Mouse (Mus musculus) forebrain, embryonic 11.5 days (tissue): ENCODE measurements around the gene Pecam1. TPM values are rescaled to one million over a fixed set of nuclear protein-coding genes. Genes with fewer than 3 reads are reported as not detected.
"Not testable (repeated sequence)": the region's sequence is repeated elsewhere in the genome, so short reads cannot be mapped to it uniquely, and the experiment has no call there.

Experiments
- ATAC-seq: fragments of 200-750 bp; cut with Nextera tagmentation; replicated peaks from 2 replicates; pipeline ENCODE4 v1.8.0; 2017; ENCODE audit warnings: moderate TSS enrichment; ENCODE audit not compliant: low FRiP score
- DNase-seq: peaks from one replicate; pipeline ENCODE4 v3.0.0-alpha.2; 2017; ENCODE audit warnings: low spot score
- H3K27ac ChIP-seq: fragments of 300-500 bp; sonication (generic); 2 replicates; pipeline ENCODE4 v1.5.1; 2014; ENCODE audit warnings: low read depth, low read length
- H3K27me3 ChIP-seq: fragments of 300-500 bp; sonication (generic); 2 replicates; pipeline ENCODE4 v1.6.1; 2014; ENCODE audit warnings: mild to moderate bottlenecking, low read length, mixed read lengths; ENCODE audit not compliant: control insufficient read depth, insufficient read depth
- H3K36me3 ChIP-seq: fragments of 300-500 bp; sonication (generic); 2 replicates; pipeline ENCODE4 v1.6.1; 2014; ENCODE audit warnings: mild to moderate bottlenecking, low read length, moderate library complexity, mixed read lengths; ENCODE audit not compliant: control insufficient read depth, insufficient read depth
- H3K4me1 ChIP-seq: fragments of 300-500 bp; sonication (generic); replicated peaks from 2 replicates; pipeline ENCODE4 v1.6.1; 2014; ENCODE audit warnings: low read length, mixed read lengths; ENCODE audit not compliant: control insufficient read depth, insufficient read depth
- H3K4me2 ChIP-seq: fragments of 300-500 bp; sonication (generic); 2 replicates; pipeline ENCODE4 v1.6.1; 2014; ENCODE audit warnings: low read depth, mild to moderate bottlenecking, low read length, moderate library complexity, mixed read lengths; ENCODE audit not compliant: severe bottlenecking
- H3K4me3 ChIP-seq: fragments of 300-500 bp; sonication (generic); 2 replicates; pipeline ENCODE4 v1.5.1; 2014; ENCODE audit warnings: low read depth, low read length
- H3K9ac ChIP-seq: fragments of 300-500 bp; sonication (generic); 2 replicates; pipeline ENCODE4 v1.6.1; 2014; ENCODE audit warnings: low read length
- H3K9me3 ChIP-seq: fragments of 300-500 bp; sonication (generic); 2 replicates; pipeline ENCODE4 v1.6.1; 2016; ENCODE audit warnings: low read length, mixed read lengths; ENCODE audit not compliant: control insufficient read depth
- WGBS: fragments of 180-500 bp; shearing (Covaris S2); extraction: QIAGEN DNeasy Blood & Tissue Kit; methylation state at CpG from one replicate; pipeline ENCODE4 v1.1.7; 2014; 5-methylcytosine and 5-hydroxymethylcytosine counted together
- polyA plus RNA-seq: library from polyadenylated mRNA; unstranded; fragments of >200 nt; fragmentation: Nextera tagmentation; extraction: Ambion mirVana; gene quantifications from 2 replicates; pipeline ENCODE4 v1.2.1, GENCODE M21; 2014

Gene Pecam1
- polyA plus RNA-seq, 1 experiment from 2014 or later = 18.8 TPM

DNA sequence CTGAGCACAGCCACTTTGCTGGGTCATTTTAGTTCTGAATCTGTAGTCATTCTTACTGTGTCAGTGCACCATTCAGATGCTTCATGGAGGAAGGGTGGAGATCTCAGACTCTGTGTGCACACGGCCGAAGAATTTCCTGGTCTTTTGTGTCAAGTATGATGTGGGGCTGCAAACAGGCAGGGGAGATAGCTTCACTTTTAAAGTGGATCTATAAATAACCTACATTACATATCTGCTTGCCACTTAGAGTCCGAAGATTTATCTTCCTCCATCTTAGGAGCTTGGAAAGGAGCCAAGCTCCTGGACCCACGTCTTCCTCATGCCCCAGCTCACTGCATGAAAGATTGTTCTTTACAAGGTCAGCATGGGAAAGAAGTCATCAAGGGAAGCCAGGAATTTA lies 19.7 kb downstream of the Pecam1 start:
- H3K9ac ChIP-seq = no peak overlapping the region
- H3K4me1 ChIP-seq = no peaks in the 10 kb centered on the region
- H3K27me3 ChIP-seq = no peaks in the 10 kb centered on the region
- no peaks in the 10 kb centered on the region; the same call in 1 of the 2 replicates for H3K9me3 ChIP-seq
- DNase-seq (no peak), ATAC-seq (no peak)
- H3K4me3 ChIP-seq = no peak overlapping the region
- no peak overlapping the region for H3K27ac ChIP-seq
- 91% methylated on average over 4 of the region's 4 CpGs for WGBS
- H3K36me3 ChIP-seq = no peaks in the 10 kb centered on the region
- no peak overlapping the region for H3K4me2 ChIP-seq

DNA sequence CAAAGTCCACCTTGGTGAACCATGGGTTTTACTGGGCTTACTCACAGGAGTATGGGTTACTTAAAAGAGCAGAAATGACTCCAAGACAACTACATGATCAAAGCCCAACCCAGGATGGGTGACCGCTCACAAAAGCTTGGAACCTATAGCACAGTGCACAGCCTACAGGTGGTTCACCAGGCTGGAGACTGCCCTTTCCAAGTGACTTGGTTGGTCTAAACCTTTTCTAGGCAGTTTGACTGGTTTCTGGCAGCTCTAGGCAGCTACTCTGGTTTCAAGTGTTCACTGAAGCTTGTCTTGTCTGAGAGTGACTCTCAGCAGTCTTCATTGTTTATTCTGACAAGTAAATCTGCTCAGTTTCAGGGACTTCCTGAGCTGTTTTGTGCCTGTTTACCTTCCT lies 20.8 kb downstream of the Pecam1 start:
- Histone ChIP-seq H3K4me3 (no peak overlapping the region), H3K4me2 (no peak overlapping the region), H3K4me1 (no peaks in the 10 kb centered on the region), H3K36me3 (no peaks in the 10 kb centered on the region), H3K9ac (no peak overlapping the region), H3K27ac (no peak overlapping the region), H3K27me3 (no peaks in the 10 kb centered on the region), H3K9me3 (no peaks in the 10 kb centered on the region; the same call in 1 of the 2 replicates)
- WGBS = 97% methylated on average over 1 of the region's 1 CpGs
- no peak for DNase-seq
- no peak for ATAC-seq

DNA sequence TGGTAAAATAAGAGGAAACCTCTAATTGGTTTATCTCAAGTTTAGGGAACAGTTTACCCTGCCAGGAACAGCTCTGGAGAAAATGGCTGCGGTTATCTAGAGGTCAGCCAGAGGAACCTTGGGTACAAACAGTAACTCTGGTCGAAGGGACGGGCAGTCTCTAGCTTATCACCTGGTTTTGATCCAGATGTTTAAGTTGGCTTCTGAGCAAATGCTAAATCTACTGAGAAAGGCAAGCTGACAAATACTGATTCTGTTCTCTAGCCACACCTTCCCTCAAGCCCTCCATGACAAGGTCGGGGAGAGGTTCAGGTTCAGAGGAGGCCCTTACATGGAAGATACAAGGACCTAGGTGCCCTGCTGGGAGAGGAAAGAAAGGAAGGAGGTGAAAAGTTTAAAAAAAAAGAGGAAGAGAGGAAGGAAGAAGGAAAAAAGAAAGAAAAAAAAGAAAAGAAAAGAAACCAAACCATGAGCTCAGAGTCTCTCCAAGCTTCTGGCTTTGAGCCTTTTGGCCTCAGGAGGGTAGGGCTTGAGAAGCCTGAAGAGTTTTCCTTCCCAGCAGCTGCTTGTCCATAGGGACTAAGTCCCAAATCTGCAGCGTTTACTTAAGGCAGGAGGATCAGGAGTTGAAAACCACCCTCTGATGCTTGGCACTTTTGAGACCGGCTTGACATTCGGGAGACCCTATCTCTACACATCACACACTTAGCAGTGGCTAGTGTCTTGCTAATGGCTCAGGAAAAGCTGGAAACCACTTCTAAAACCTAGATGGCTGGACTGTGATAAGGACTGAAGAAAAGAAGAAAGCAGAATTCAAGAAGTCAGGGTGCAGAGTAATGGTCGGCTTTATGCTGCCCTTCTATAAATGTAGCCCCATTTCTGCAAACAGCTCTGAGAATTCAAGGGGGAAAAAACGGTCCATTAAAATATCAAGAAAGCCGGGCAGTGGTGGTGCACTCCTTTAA lies 21.7 kb downstream of the Pecam1 start:
- H3K27me3 ChIP-seq = no peaks in the 10 kb centered on the region
- H3K27ac ChIP-seq = no peak overlapping the region
- no peak for ATAC-seq
- no peak overlapping the region for H3K9ac ChIP-seq
- H3K4me1 ChIP-seq = no peaks in the 10 kb centered on the region
- no peak for DNase-seq
- H3K36me3 ChIP-seq = no peaks in the 10 kb centered on the region
- WGBS = 82% methylated on average over 10 of the region's 10 CpGs
- H3K4me2 ChIP-seq = no peak overlapping the region
- H3K9me3 ChIP-seq = no peaks in the 10 kb centered on the region; the same call in 1 of the 2 replicates
- H3K4me3 ChIP-seq = no peak overlapping the region

DNA sequence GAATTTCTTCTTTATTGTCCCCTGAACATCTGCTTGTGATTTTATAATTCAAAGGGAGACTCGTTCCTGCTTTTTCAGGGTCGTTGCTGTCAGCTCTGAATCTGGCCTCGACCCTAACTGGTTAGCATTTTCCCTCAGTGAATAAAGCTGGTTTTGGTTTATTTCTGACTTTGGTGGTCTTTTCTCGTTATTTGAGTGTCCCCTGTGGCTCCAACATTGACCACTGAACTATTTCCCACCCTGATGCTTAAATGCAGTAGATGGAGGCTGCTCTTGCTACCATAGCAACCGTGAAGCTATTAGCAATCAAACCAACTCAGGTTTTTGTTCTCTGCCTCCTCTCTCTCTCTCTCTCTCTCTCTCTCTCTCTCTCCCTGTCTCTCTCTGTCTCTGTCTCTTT lies 22.5 kb downstream of the Pecam1 start:
- DNase-seq = no peak

DNA sequence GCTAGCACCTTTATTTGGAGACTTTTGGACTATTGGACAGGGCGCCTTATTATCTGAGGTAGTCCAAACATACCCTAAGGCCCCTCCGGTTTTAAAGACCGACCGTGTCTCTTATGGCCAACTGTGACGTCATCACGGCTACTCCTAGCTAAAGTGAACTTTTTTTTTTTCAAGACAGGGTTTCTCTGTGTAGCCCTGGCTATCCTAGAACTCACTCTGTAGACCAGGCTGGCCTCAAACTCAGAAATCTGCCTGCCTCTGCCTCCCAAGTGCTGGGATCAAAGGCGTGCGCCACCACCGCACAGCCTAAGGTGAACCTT lies 25.6 kb downstream of the Pecam1 start:
- WGBS = 97% methylated on average over 9 of the region's 9 CpGs
- H3K4me2 ChIP-seq, DNase-seq: not testable (repeated sequence)

More for the DNA sequence above, 22.5 kb downstream of the Pecam1 start:
- H3K4me3 ChIP-seq = no peak overlapping the region
- no peaks in the 10 kb centered on the region for H3K36me3 ChIP-seq
- WGBS = 44% methylated on average over 5 of the region's 5 CpGs
- H3K27ac ChIP-seq = no peak overlapping the region
- H3K27me3 ChIP-seq = no peaks in the 10 kb centered on the region
- no peaks in the 10 kb centered on the region for H3K4me1 ChIP-seq
- no peaks in the 10 kb centered on the region; the same call in 1 of the 2 replicates for H3K9me3 ChIP-seq
- no peak overlapping the region for H3K9ac ChIP-seq
- no peak for ATAC-seq
- no peak overlapping the region for H3K4me2 ChIP-seq

DNA sequence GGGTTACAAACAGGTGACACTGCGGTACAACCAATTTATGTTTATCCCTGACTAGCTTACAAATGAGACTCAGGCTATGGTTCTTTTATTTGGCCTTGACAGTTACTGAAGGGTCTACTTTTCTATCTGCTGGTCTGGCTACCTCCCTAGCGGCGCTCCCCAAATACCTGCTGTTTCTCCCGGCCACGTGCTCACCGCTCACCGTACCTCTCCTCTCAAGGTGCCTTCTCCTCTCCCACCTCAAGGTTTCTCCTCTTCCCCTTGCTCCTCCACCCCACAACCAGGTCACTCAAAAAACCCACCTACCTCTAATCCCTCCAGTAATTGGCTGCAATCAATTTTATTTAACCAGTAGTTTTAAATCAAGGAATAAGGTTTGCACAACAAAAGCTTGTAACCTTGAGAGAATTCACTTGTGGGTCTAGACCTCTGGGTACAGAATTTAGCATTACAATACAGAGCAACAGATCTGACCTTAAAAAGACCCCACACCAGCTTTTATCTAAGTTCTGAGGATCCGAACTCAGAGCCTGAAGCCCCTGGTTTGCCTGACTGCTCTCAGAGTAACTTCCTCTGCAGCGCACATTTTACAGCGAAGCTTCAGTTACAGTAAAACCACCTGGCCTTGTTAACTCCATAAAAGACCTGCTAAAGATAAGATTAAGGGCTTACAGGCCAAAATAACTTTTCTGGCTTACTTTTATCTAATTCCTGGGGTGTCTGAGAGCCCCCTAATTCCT lies 26.1 kb downstream of the Pecam1 start:
- no peaks in the 10 kb centered on the region for H3K9me3 ChIP-seq
- H3K27ac ChIP-seq = no peak overlapping the region
- no peak overlapping the region for H3K4me2 ChIP-seq
- H3K9ac ChIP-seq = no peak overlapping the region
- ATAC-seq (no peak), DNase-seq (no peak)
- H3K27me3 ChIP-seq = no peaks in the 10 kb centered on the region
- no peak overlapping the region for H3K4me3 ChIP-seq
- WGBS = 89% methylated on average over 10 of the region's 10 CpGs
- H3K36me3 ChIP-seq = no peaks in the 10 kb centered on the region
- H3K4me1 ChIP-seq = no peaks in the 10 kb centered on the region

More for the DNA sequence above, 25.6 kb downstream of the Pecam1 start:
- not testable (repeated sequence) for H3K36me3 ChIP-seq, H3K9ac ChIP-seq, H3K27ac ChIP-seq, H3K9me3 ChIP-seq, H3K4me1 ChIP-seq, ATAC-seq, H3K27me3 ChIP-seq, H3K4me3 ChIP-seq

DNA sequence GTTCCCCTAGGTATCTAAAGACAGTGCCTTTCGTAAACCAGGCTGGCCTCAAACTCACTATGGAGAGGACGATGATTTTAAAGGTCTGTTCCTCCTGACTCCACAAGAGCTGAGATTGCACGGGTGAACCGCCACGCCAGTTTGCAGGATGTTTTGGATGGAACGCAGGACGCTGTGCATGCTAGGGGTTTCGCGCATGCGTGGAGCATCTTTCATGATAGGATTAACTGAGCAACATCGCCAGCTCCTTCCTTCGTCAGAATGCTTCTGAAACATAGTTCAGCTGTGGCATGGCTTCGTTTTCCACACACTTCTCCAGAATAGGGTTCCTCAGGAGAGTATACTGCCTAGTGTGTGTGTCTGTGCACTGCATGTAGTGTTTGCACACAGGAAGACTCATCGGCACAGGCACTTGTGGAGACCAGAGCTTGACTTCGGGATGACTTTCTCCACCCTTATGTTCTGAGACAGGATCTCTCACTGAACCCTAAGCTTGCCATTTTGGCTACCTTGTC lies 26.8 kb downstream of the Pecam1 start:
- no peak overlapping the region for H3K4me3 ChIP-seq
- no peak overlapping the region for H3K27ac ChIP-seq
- WGBS = 78% methylated on average over 15 of the region's 15 CpGs
- no peak overlapping the region for H3K9ac ChIP-seq
- DNase-seq = no peak
- no peak for ATAC-seq
- H3K4me1 ChIP-seq = no peaks in the 10 kb centered on the region
- no peaks in the 10 kb centered on the region for H3K27me3 ChIP-seq
- H3K4me2 ChIP-seq = no peak overlapping the region
- H3K36me3 ChIP-seq = no peaks in the 10 kb centered on the region
- H3K9me3 ChIP-seq = no peaks in the 10 kb centered on the region

DNA sequence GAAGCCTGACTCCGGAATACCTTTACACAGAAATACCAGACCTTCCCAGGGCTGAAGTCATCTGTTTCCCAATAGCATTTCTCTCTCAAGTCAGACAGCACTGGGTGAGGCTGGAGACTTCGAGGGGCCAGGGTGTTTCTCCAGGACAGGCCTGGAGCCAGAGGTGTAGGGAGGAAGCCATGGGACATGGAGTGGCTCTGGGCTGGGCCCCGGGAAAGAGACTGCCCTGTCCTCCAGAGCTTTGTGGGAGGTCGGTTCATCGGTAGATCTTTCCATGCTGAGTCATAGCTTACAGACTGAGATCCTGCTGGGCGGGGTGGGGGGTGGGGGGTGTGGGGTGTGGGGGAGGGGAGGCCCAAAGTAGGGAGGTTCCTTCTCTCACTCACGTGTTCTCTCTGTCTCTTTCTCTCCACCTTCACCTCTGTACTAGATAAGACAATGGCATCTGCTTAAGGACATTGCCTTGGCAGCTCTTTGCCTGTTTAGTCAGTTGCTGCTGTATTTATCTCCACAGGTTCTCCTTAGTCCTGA lies 27.5 kb downstream of the Pecam1 start:
- no peak for ATAC-seq
- no peaks in the 10 kb centered on the region for H3K4me1 ChIP-seq
- WGBS = 38% methylated on average over 7 of the region's 7 CpGs
- no peak overlapping the region for H3K27ac ChIP-seq
- no peak overlapping the region for H3K4me3 ChIP-seq
- H3K36me3 ChIP-seq = no peaks in the 10 kb centered on the region
- DNase-seq = no peak
- H3K27me3 ChIP-seq = no peaks in the 10 kb centered on the region
- no peak overlapping the region for H3K4me2 ChIP-seq
- H3K9me3 ChIP-seq = no peaks in the 10 kb centered on the region
- H3K9ac ChIP-seq = no peak overlapping the region
